Mouse (Mus musculus): ENCODE measurements at regions not wholly inside any gene's neighbourhood (a gene's known extent, or its start where the extent isn't known, plus 50 kb on each side); places are given as distances from the start of the nearest gene placed in this dataset.

DNA sequence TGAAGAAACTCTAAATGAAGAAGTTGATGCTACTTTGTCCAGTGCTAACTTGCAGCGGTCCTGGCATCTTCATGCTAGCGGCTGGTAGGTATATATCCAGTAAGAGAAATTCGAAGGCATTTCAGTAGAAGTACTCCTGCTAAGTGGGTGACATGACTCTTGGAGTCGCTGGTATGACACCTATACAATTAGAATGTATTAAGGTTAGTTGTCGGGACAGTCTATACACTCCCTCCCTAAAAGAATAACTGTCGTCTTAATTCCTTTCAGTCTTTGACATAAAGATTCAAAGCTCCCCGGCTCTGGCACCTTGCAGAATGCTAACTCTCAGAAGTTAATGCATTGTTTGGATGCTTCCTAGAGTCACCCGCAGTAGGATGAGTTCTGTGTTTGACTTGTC lies 70.1 kb downstream of the Sox4 start:
- Histone ChIP-seq H3K9ac (replicated peaks; ENCODE audit: low read depth) (no peak overlapping the region), H3K4me3 (ENCODE audit: low read depth, low read length) (peak overlapping the region; percentile 46; the same call in 1 of the 2 replicates), H3K36me3 (ENCODE audit: insufficient read depth, low read length) (no peaks in the 10 kb centered on the region), H3K9me3 (ENCODE audit: low read length) (no peaks in the 10 kb centered on the region), H3K4me1 (ENCODE audit: insufficient read depth, low read depth, low read length) (no peaks in the 10 kb centered on the region), H3K27ac (ENCODE audit: low read length) (no peak overlapping the region), H3K27me3 (replicated peaks; ENCODE audit: insufficient read depth, low read length) (peaks cover 9% of the 10 kb centered on the region; the same call in 1 of the 2 replicates), H3K4me2 (replicated peaks; ENCODE audit: low read depth, low read length) (peak overlapping the region; percentile 61)
- 31% methylated on average over 8 of the region's 8 CpGs for WGBS
- no peak for ATAC-seq
- TF ChIP-seq CTCF (IDR thresholded peaks at IDR 0.05) = no peak
- TF ChIP-seq EP300 (IDR thresholded peaks at IDR 0.05) = no peak
- no peak for DNase-seq (ENCODE audit: low spot score)

DNA sequence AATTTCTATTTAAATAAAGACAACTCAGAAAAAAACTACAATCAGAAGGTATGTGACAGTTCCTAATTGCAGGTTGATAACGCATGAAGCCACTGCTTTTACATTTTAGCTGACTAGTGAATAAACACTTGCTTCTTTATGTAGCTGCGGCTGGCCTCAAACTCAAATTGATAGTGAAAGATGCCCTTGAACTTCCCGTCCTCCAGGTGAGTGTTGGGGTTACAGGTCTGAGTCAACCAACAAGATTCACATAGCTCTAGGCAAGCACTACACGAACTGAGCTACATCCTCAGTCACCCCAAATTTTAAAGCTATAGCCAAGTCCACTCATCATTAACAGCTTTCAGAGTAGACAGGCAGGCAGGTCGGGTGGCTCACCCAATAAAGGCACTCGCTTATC lies 72.6 kb downstream of the Sox4 start:
- Histone ChIP-seq H3K4me2 (replicated peaks; ENCODE audit: low read depth, low read length) (no peak overlapping the region), H3K27ac (ENCODE audit: low read length) (no peak overlapping the region), H3K4me3 (ENCODE audit: low read depth, low read length) (no peak overlapping the region), H3K27me3 (replicated peaks; ENCODE audit: insufficient read depth, low read length) (0 out of 2 replicates have a peak, but pooled peaks cover 5% of the 10 kb centered on the region), H3K36me3 (ENCODE audit: insufficient read depth, low read length) (no peaks in the 10 kb centered on the region), H3K9ac (replicated peaks; ENCODE audit: low read depth) (no peak overlapping the region), H3K4me1 (ENCODE audit: insufficient read depth, low read depth, low read length) (no peaks in the 10 kb centered on the region), H3K9me3 (ENCODE audit: low read length) (no peaks in the 10 kb centered on the region)
- no peak for TF ChIP-seq CTCF (IDR thresholded peaks at IDR 0.05)
- TF ChIP-seq EP300 (IDR thresholded peaks at IDR 0.05) = no peak
- ATAC-seq (no peak), DNase-seq (ENCODE audit: low spot score) (no peak)
- WGBS = 51% methylated on average over 6 of the region's 6 CpGs

GRCm38 (mm10) chr13:28878692-28879091 lies 74.8 kb downstream of the Sox4 start:
- Histone ChIP-seq H3K9ac (replicated peaks; ENCODE audit: low read depth) (no peak overlapping the region), H3K27me3 (replicated peaks; ENCODE audit: insufficient read depth, low read length) (no peaks in the 10 kb centered on the region), H3K4me2 (replicated peaks; ENCODE audit: low read depth, low read length) (no peak overlapping the region), H3K9me3 (ENCODE audit: low read length) (no peaks in the 10 kb centered on the region), H3K27ac (ENCODE audit: low read length) (no peak overlapping the region), H3K4me1 (ENCODE audit: insufficient read depth, low read depth, low read length) (0 out of 2 replicates have a peak, but pooled peaks cover 5% of the 10 kb centered on the region), H3K36me3 (ENCODE audit: insufficient read depth, low read length) (no peaks in the 10 kb centered on the region), H3K4me3 (ENCODE audit: low read depth, low read length) (no peak overlapping the region)
- DNase-seq (ENCODE audit: low spot score) (no peak), ATAC-seq (no peak)
- WGBS = 42% methylated on average over 3 of the region's 3 CpGs
- TF ChIP-seq EP300 (IDR thresholded peaks at IDR 0.05) = no peak
- no peak for TF ChIP-seq CTCF (IDR thresholded peaks at IDR 0.05)

- Histone ChIP-seq H3K36me3 (ENCODE audit: insufficient read depth, low read length) (no peaks in the 10 kb centered on the region), H3K4me3 (ENCODE audit: low read depth, low read length) (no peak overlapping the region), H3K4me1 (ENCODE audit: insufficient read depth, low read depth, low read length) (0 out of 2 replicates have a peak, but pooled peaks cover 5% of the 10 kb centered on the region), H3K27ac (ENCODE audit: low read length) (no peak overlapping the region), H3K27me3 (replicated peaks; ENCODE audit: insufficient read depth, low read length) (no peaks in the 10 kb centered on the region), H3K9me3 (ENCODE audit: low read length) (no peaks in the 10 kb centered on the region), H3K4me2 (replicated peaks; ENCODE audit: low read depth, low read length) (no peak overlapping the region), H3K9ac (replicated peaks; ENCODE audit: low read depth) (no peak overlapping the region)
- DNase-seq (ENCODE audit: low spot score) = no peak
- TF ChIP-seq CTCF (IDR thresholded peaks at IDR 0.05) (no peak), EP300 (IDR thresholded peaks at IDR 0.05) (no peak)
- ATAC-seq = no peak
- WGBS = 73% methylated on average over 4 of the region's 4 CpGs
Observed at GRCm38 (mm10) chr13:28876771-28877170, 76.7 kb downstream of the Sox4 start.

DNA sequence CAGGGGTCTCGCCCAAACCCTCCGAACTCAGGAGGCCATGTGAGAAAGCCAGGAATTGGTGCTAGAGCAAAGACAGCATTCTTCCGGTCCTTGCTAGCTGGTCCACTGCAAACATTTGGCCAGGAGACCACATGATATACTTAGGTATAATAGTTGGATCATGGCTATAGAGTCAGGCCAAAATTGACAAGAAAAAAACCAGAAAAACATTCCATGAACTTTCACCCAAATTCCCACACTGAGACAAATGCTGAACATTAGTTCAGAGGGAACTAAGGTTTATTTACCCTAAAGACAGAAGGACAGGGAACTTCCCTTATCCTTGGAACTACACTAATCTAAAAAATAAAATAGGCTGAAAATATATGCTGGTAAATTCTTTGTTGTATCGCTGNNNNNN lies 82.8 kb downstream of the Sox4 start:
- Histone ChIP-seq H3K27ac (ENCODE audit: low read length) (no peak overlapping the region), H3K4me1 (ENCODE audit: insufficient read depth, low read depth, low read length) (0 out of 2 replicates have a peak, but pooled peaks cover 5% of the 10 kb centered on the region), H3K9me3 (ENCODE audit: low read length) (no peaks in the 10 kb centered on the region), H3K36me3 (ENCODE audit: insufficient read depth, low read length) (no peaks in the 10 kb centered on the region), H3K4me2 (replicated peaks; ENCODE audit: low read depth, low read length) (no peak overlapping the region), H3K4me3 (ENCODE audit: low read depth, low read length) (no peak overlapping the region), H3K27me3 (replicated peaks; ENCODE audit: insufficient read depth, low read length) (no peaks in the 10 kb centered on the region), H3K9ac (replicated peaks; ENCODE audit: low read depth) (no peak overlapping the region)
- TF ChIP-seq EP300 (IDR thresholded peaks at IDR 0.05) = no peak
- no peak for TF ChIP-seq CTCF (IDR thresholded peaks at IDR 0.05)
- DNase-seq (ENCODE audit: low spot score) (no peak), ATAC-seq (no peak)
- 86% methylated on average over 4 of the region's 4 CpGs for WGBS

- H3K9ac ChIP-seq (replicated peaks; ENCODE audit: low read depth) = no peak overlapping the region
- no peak overlapping the region for H3K27ac ChIP-seq (ENCODE audit: low read length)
- no peak overlapping the region for H3K4me3 ChIP-seq (ENCODE audit: low read depth, low read length)
- 72% methylated on average over 5 of the region's 5 CpGs for WGBS
- no peaks in the 10 kb centered on the region for H3K27me3 ChIP-seq (replicated peaks; ENCODE audit: insufficient read depth, low read length)
- DNase-seq (ENCODE audit: low spot score) (no peak), ATAC-seq (no peak)
- no peaks in the 10 kb centered on the region for H3K9me3 ChIP-seq (ENCODE audit: low read length)
- no peaks in the 10 kb centered on the region for H3K4me1 ChIP-seq (ENCODE audit: insufficient read depth, low read depth, low read length)
- no peak overlapping the region for H3K4me2 ChIP-seq (replicated peaks; ENCODE audit: low read depth, low read length)
- no peaks in the 10 kb centered on the region for H3K36me3 ChIP-seq (ENCODE audit: insufficient read depth, low read length)
- TF ChIP-seq CTCF (IDR thresholded peaks at IDR 0.05) = no peak
Observed at GRCm38 (mm10) chr13:28867210-28867609, 86.3 kb downstream of the Sox4 start.

- Histone ChIP-seq H3K4me1 (ENCODE audit: insufficient read depth, low read depth, low read length) (no peaks in the 10 kb centered on the region), H3K9me3 (ENCODE audit: low read length) (no peaks in the 10 kb centered on the region), H3K27ac (ENCODE audit: low read length) (no peak overlapping the region), H3K9ac (replicated peaks; ENCODE audit: low read depth) (no peak overlapping the region), H3K4me2 (replicated peaks; ENCODE audit: low read depth, low read length) (no peak overlapping the region), H3K4me3 (ENCODE audit: low read depth, low read length) (no peak overlapping the region), H3K27me3 (replicated peaks; ENCODE audit: insufficient read depth, low read length) (no peaks in the 10 kb centered on the region), H3K36me3 (ENCODE audit: insufficient read depth, low read length) (no peaks in the 10 kb centered on the region)
- no peak for ATAC-seq
- WGBS = 81% methylated on average over 3 of the region's 3 CpGs
- DNase-seq (ENCODE audit: low spot score) = no peak
- no peak for TF ChIP-seq EP300 (IDR thresholded peaks at IDR 0.05)
- TF ChIP-seq CTCF (IDR thresholded peaks at IDR 0.05) = no peak
Observed at GRCm38 (mm10) chr13:28866686-28867085, 86.8 kb downstream of the Sox4 start.

All from lung, postnatal 0 days (tissue).